Mouse (Mus musculus) neural tube, embryonic 13.5 days (tissue): Measurements from ENCODE around the gene Adamts3. TPM values are rescaled to one million over a fixed set of nuclear protein-coding genes. Genes with fewer than 3 reads are reported as not detected.

Experiments used
- ATAC-seq: fragments of 200-750 bp; cut with Nextera tagmentation; 2 replicates; pipeline ENCODE4 v1.8.0; 2017; ENCODE audit warnings: low read depth, mild to moderate bottlenecking, moderate TSS enrichment, moderate library complexity
- H3K27ac ChIP-seq: fragments of 300-500 bp; sonication (generic); replicated peaks from 2 replicates; pipeline ENCODE4 v1.5.1; 2015; ENCODE audit warnings: moderate library complexity, mild to moderate bottlenecking, inconsistent platforms
- H3K27me3 ChIP-seq: fragments of 300-500 bp; sonication (generic); 2 replicates; pipeline ENCODE4 v1.6.1; 2015; ENCODE audit warnings: mild to moderate bottlenecking, inconsistent platforms
- H3K36me3 ChIP-seq: fragments of 300-500 bp; sonication (generic); 2 replicates; pipeline ENCODE4 v1.6.1; 2015; ENCODE audit warnings: mild to moderate bottlenecking, inconsistent platforms
- H3K4me1 ChIP-seq: fragments of 300-500 bp; sonication (generic); replicated peaks from 2 replicates; pipeline ENCODE4 v1.6.1; 2015; ENCODE audit warnings: inconsistent platforms
- H3K4me2 ChIP-seq: fragments of 300-500 bp; sonication (generic); 2 replicates; pipeline ENCODE4 v1.6.1; 2015; ENCODE audit warnings: inconsistent platforms, mild to moderate bottlenecking, moderate library complexity
- H3K4me3 ChIP-seq: fragments of 300-500 bp; sonication (generic); 2 replicates; pipeline ENCODE4 v1.5.1; 2015; ENCODE audit warnings: mild to moderate bottlenecking, inconsistent platforms
- H3K9ac ChIP-seq: fragments of 300-500 bp; sonication (generic); 2 replicates; pipeline ENCODE4 v1.6.1; 2015; ENCODE audit warnings: moderate library complexity, mild to moderate bottlenecking, inconsistent platforms
- H3K9me3 ChIP-seq: fragments of 300-500 bp; sonication (generic); 2 replicates; pipeline ENCODE4 v1.6.1; 2016; ENCODE audit warnings: inconsistent platforms
- WGBS: fragments of 180-500 bp; shearing (Covaris S2); methylation state at CpG from one replicate; pipeline ENCODE4 v1.1.7; 2015; 5-methylcytosine and 5-hydroxymethylcytosine counted together
- polyA plus RNA-seq: library from polyadenylated mRNA; unstranded; fragments of >200 nt; fragmentation: Nextera tagmentation; extraction: Ambion mirVana; gene quantifications from 2 replicates; pipeline ENCODE4 v1.2.1, GENCODE M21; 2015

Adamts3 gene
- polyA plus RNA-seq, 1 experiment from 2014 or later: 8.4 TPM

- H3K9me3 ChIP-seq: 0 out of 2 replicates have a peak, but pooled peaks cover 9% of the 10 kb centered on the region
- 92% methylated on average over 5 of the region's 5 CpGs for WGBS
- H3K36me3 ChIP-seq: no peaks in the 10 kb centered on the region
- no peak overlapping the region for H3K27ac ChIP-seq
- H3K4me1 ChIP-seq: no peaks in the 10 kb centered on the region
- no peak overlapping the region for H3K4me3 ChIP-seq
- no peaks in the 10 kb centered on the region for H3K27me3 ChIP-seq
- no peak for ATAC-seq
- no peak overlapping the region for H3K9ac ChIP-seq
- no peak overlapping the region for H3K4me2 ChIP-seq
Measured at GRCm38 (mm10) chr5:89800181-89800816, 82.8 kb downstream of the Adamts3 start.

GRCm38 (mm10) chr5:89793706-89794105, 89.4 kb downstream of the Adamts3 start:
- 96% methylated on average over 3 of the region's 3 CpGs for WGBS
- no peak overlapping the region for H3K27ac ChIP-seq
- no peak overlapping the region for H3K9ac ChIP-seq
- H3K4me1 ChIP-seq: no peaks in the 10 kb centered on the region
- ATAC-seq: no peak
- no peak overlapping the region for H3K4me2 ChIP-seq
- H3K9me3 ChIP-seq: no peaks in the 10 kb centered on the region
- no peak overlapping the region for H3K4me3 ChIP-seq
- H3K27me3 ChIP-seq: no peaks in the 10 kb centered on the region
- no peaks in the 10 kb centered on the region for H3K36me3 ChIP-seq

DNA sequence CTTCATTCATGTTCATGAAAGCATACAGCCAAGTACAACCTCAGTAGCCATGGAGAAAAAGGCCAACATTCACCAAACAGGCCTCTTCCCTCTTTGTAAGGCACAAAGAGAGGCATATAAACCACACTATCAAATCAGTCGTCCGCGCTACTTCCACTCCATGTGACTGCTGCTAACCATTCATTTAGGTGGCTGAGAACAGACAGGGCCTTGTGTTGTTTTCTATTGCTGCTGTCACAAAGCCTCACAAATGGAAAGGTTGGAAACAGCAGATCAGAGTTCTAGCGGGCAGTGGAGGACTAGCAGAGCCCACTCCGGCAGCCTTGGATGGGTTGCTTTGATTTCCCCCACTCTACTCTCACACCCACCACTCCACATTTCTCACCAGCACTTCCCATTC, 98.5 kb downstream of the Adamts3 start:
- ATAC-seq: peak; percentile 61
- H3K27me3 ChIP-seq: no peaks in the 10 kb centered on the region
- WGBS: 41% methylated on average over 5 of the region's 5 CpGs
- no peak overlapping the region for H3K4me2 ChIP-seq
- H3K9me3 ChIP-seq: no peaks in the 10 kb centered on the region
- 0 out of 2 replicates have a peak overlapping the region, but pooled peaks have one; percentile 65 for H3K27ac ChIP-seq
- no peaks in the 10 kb centered on the region for H3K36me3 ChIP-seq
- no peak overlapping the region for H3K9ac ChIP-seq
- H3K4me1 ChIP-seq: no peaks in the 10 kb centered on the region
- no peak overlapping the region for H3K4me3 ChIP-seq

GRCm38 (mm10) chr5:89779823-89780222, 103.3 kb downstream of the Adamts3 start:
- peaks cover 8% of the 10 kb centered on the region; the same call in 1 of the 2 replicates for H3K4me1 ChIP-seq
- H3K9me3 ChIP-seq: no peaks in the 10 kb centered on the region
- no peaks in the 10 kb centered on the region for H3K36me3 ChIP-seq
- H3K27ac ChIP-seq: no peak overlapping the region
- no peak for ATAC-seq
- 81% methylated on average over 2 of the region's 2 CpGs for WGBS
- H3K4me3 ChIP-seq: no peak overlapping the region
- no peaks in the 10 kb centered on the region for H3K27me3 ChIP-seq
- no peak overlapping the region for H3K4me2 ChIP-seq
- no peak overlapping the region for H3K9ac ChIP-seq

- no peak overlapping the region for H3K27ac ChIP-seq
- no peaks in the 10 kb centered on the region for H3K27me3 ChIP-seq
- 54% methylated on average over 2 of the region's 2 CpGs for WGBS
- H3K36me3 ChIP-seq: no peaks in the 10 kb centered on the region
- no peaks in the 10 kb centered on the region for H3K9me3 ChIP-seq
- H3K4me3 ChIP-seq: no peak overlapping the region
- peaks cover 8% of the 10 kb centered on the region; the same call in 1 of the 2 replicates for H3K4me1 ChIP-seq
- H3K9ac ChIP-seq: no peak overlapping the region
- no peak overlapping the region for H3K4me2 ChIP-seq
- no peak for ATAC-seq
Measured at GRCm38 (mm10) chr5:89778610-89779009, 104.5 kb downstream of the Adamts3 start.

DNA sequence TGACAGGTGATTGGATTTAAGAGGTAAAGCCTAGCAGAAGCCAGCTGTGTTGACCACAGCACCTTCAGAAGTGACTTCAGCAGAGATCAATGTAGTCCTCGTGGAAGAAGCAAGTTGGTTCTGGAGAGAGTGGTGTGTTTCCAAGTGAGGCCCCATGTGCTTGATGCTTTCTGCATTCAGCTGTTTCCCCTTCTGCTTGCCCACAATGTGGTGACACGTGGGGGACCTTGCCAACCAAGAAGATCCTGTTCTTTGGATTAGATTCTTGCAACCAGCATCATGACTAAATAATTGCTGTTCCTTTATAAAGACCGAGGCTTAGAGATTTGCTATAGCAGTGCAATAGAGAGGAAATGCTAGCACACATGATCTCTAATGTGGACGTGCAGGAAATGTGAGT, 105.7 kb downstream of the Adamts3 start:
- H3K4me3 ChIP-seq: no peak overlapping the region
- H3K4me2 ChIP-seq: no peak overlapping the region
- H3K9ac ChIP-seq: no peak overlapping the region
- no peak for ATAC-seq
- H3K27me3 ChIP-seq: no peaks in the 10 kb centered on the region
- no peak overlapping the region for H3K27ac ChIP-seq
- H3K36me3 ChIP-seq: no peaks in the 10 kb centered on the region
- H3K4me1 ChIP-seq: peaks cover 8% of the 10 kb centered on the region; the same call in 1 of the 2 replicates
- H3K9me3 ChIP-seq: no peaks in the 10 kb centered on the region
- WGBS: 62% methylated on average over 4 of the region's 4 CpGs

- Histone ChIP-seq H3K4me2 (no peak overlapping the region), H3K4me3 (no peak overlapping the region), H3K9me3 (no peaks in the 10 kb centered on the region), H3K27me3 (no peaks in the 10 kb centered on the region), H3K36me3 (no peaks in the 10 kb centered on the region), H3K4me1 (0 out of 2 replicates have a peak, but pooled peaks cover 3% of the 10 kb centered on the region), H3K27ac (no peak overlapping the region), H3K9ac (no peak overlapping the region)
- peak; percentile 40; the same call in 1 of the 2 replicates for ATAC-seq
- WGBS: 50% methylated on average over 4 of the region's 4 CpGs
Measured at GRCm38 (mm10) chr5:89770655-89771355, 112.3 kb downstream of the Adamts3 start.

DNA sequence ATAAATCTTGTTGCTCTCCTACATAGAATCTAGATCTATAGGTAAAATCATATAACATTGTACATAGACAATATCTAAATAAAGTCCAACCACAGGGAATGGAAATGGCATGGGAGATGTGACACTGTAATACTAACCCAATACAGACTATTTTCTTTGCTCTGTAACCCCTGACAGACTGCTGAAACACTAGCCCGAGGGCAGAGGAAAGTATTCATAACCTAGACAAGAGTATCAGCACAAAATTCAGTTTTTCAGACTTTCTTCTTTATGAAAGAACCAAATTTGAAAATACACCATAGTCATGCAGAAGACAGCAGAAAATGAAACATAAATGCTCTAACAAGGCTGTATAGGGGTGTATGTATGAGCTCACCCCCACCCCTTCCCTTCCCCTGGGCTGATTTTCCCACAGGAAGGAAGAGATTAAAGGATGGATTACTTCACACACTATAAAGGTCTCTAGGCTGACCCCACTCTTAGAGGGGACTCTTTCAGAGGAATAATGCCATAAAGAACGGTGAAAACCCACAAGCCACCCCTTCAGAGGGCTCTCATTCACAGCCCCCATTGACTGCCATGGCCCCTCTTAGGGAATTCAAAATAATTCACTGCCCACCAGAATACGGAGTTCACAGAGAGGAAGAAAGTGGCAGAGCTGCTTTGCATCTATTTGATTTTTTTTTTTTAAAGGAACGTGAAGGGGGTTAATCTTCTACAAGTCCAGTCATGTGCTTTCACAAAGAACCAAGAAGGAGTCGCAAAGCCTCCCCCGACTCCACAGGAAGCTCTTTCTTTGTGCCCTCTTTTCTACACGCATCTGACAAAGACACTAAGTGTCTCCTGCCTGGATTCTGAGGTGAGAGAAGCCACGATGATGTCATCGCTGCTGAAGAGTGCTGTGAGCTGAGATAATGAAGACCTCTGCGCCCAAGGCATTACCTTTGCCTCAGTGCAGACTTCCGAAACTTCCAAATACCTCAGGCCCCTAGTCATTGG, 119.6 kb downstream of the Adamts3 start:
- Histone ChIP-seq H3K27me3 (no peaks in the 10 kb centered on the region), H3K27ac (no peak overlapping the region), H3K4me3 (no peak overlapping the region), H3K4me1 (peaks cover 11% of the 10 kb centered on the region), H3K9me3 (no peaks in the 10 kb centered on the region), H3K4me2 (peak overlapping the region; percentile 31), H3K9ac (no peak overlapping the region), H3K36me3 (no peaks in the 10 kb centered on the region)
- ATAC-seq: peak; percentile 90
- WGBS: 7% methylated on average over 11 of the region's 11 CpGs

- no peaks in the 10 kb centered on the region for H3K36me3 ChIP-seq
- H3K9ac ChIP-seq: no peak overlapping the region
- 73% methylated on average over 4 of the region's 4 CpGs for WGBS
- no peak overlapping the region for H3K27ac ChIP-seq
- no peak for ATAC-seq
- H3K9me3 ChIP-seq: no peaks in the 10 kb centered on the region
- no peaks in the 10 kb centered on the region for H3K27me3 ChIP-seq
- no peak overlapping the region for H3K4me3 ChIP-seq
- peaks cover 11% of the 10 kb centered on the region for H3K4me1 ChIP-seq
- H3K4me2 ChIP-seq: no peak overlapping the region
Measured at GRCm38 (mm10) chr5:89760368-89760767, 122.8 kb downstream of the Adamts3 start.

DNA sequence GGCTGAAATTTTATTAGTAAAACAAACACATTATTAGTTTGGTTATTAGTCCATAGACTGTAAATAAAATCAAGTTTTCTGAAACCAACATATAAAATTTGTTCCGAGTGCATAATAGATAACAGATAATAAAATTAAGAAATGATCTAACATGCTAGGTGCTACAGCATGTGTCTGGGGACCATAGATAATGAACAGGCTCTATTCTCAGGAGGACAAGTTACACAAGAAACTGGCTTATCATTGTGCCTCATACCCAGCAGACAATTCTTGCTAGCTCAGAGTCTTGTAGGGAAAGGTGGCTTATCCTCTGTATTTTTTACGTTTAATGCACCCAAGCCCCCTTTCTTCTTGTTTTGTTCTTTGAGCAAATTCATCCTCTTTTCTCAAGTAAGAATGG, 131.3 kb downstream of the Adamts3 start:
- no peaks in the 10 kb centered on the region for H3K9me3 ChIP-seq
- WGBS: 95% methylated on average over 2 of the region's 2 CpGs
- no peak overlapping the region for H3K9ac ChIP-seq
- H3K4me2 ChIP-seq: no peak overlapping the region
- H3K27ac ChIP-seq: no peak overlapping the region
- no peak overlapping the region for H3K4me3 ChIP-seq
- H3K27me3 ChIP-seq: no peaks in the 10 kb centered on the region
- ATAC-seq: no peak
- no peaks in the 10 kb centered on the region for H3K4me1 ChIP-seq
- no peaks in the 10 kb centered on the region for H3K36me3 ChIP-seq

GRCm38 (mm10) chr5:89748185-89748884, 134.8 kb downstream of the Adamts3 start:
- Histone ChIP-seq H3K4me3 (no peak overlapping the region), H3K27me3 (no peaks in the 10 kb centered on the region), H3K9ac (no peak overlapping the region), H3K36me3 (no peaks in the 10 kb centered on the region), H3K27ac (no peak overlapping the region), H3K9me3 (no peaks in the 10 kb centered on the region), H3K4me1 (no peaks in the 10 kb centered on the region), H3K4me2 (no peak overlapping the region)
- WGBS: 93% methylated on average over 2 of the region's 2 CpGs
- ATAC-seq: no peak
